Mouse (Mus musculus) CD4-positive, CD25-positive, alpha-beta regulatory T cell, adult 4 months (primary cell): Measurements from ENCODE around the gene Teddm1a. TPM values are rescaled to one million over a fixed set of nuclear protein-coding genes. Genes with fewer than 3 reads are reported as not detected.

Experiments used
- ATAC-seq: one replicate; pipeline ENCODE4 v1.8.0; 2017
- polyA plus RNA-seq, 2 experiments: library from polyadenylated mRNA; unstranded; fragments of 100-300 nt; shearing (Covaris generic); gene quantifications; one replicate each; pipeline ENCODE4 v1.2.1; 2017

Gene Teddm1a
- polyA plus RNA-seq, 2 experiments from 2014 or later = 0.48 TPM; not detected in 1

DNA sequence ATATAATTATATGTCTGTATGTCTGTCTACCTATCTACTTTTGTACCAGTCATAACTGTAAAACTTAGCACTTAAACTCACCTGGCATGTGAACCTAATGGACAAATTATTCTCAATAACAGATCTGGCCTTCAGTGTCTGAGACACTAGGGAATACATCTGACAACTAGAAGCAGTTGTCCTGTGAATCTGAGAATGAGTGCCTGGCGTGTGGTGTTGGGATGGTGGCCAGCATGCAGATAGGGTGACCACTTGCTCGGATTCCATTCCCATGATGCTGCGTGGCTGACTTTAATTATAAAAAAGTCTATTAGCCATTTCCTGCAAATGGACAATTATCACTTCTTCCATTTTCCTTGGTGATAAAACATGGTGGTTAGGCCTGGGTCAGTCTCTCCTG is 14.3 kb downstream of the Teddm1a start:
- ATAC-seq = no peak

DNA sequence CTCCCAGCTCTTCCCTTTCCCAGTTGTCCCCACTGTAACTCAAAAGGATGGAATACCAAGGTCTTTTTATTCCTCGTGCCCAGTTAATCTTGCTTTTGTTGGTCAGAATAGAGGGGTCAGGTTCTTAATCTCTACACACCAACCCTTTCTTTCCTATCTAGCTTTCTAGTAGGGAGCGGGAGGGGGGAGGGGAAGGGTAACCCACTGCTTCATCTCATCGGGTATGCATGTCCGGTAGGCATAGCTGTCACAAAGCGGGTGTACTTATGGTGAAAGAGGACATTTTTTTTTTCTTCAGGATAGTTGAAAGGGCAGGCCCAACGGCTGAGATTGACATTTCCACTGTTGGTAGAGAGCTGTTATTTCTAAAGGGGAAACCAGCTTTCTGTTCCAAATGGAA is 16.7 kb downstream of the Teddm1a start:
- ATAC-seq = no peak

- ATAC-seq = no peak
These were observed 17.2 kb downstream of the Teddm1a start for GRCm38 (mm10) chr1:153908741-153909140.

DNA sequence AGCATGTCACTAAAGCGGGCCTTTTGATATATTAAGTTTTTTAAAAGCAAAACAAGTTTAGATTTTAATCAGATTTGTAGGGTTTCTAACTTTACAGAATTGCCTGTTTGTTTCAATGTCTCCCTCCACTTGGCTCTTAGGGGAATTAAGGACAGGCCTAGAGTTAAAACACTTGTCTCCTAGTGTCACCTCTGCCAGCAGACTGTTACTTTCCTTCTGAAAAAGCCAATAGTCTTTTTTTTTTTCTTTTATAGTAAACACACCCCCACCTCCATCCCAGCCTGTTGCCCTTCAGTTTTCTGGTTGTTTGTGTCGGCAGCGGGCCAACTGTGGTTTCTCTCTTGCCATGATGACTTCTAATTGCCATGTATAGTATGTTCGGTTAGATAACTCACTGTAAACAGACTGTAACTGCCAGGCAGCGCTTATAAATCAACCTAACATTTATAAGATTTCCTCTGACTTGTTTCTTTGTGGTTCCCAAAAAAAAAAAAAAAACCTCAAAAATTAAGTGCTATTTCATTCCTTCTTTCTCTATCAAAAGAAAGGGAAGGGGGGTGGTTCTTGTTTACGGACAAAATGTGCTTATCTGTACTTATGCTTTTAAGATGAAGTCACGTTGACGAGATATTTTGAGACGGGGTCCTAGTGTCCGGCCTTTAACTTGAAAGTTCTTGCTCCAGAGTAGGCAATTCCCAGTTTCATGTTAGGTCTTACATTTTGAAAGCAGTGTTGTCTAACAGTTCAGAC is 17.8 kb downstream of the Teddm1a start:
- no peak for ATAC-seq

- no peak for ATAC-seq
These were observed 18.4 kb downstream of the Teddm1a start for GRCm38 (mm10) chr1:153909963-153910291.

- ATAC-seq = no peak
These were observed 18.9 kb downstream of the Teddm1a start for GRCm38 (mm10) chr1:153910423-153910822.

GRCm38 (mm10) chr1:153911276-153911795 is 19.8 kb downstream of the Teddm1a start:
- no peak for ATAC-seq

- ATAC-seq = no peak
These were observed 22.3 kb downstream of the Teddm1a start for GRCm38 (mm10) chr1:153913869-153914268.

- no peak for ATAC-seq
These were observed 27.1 kb downstream of the Teddm1a start for GRCm38 (mm10) chr1:153918521-153919206.

GRCm38 (mm10) chr1:153921642-153922041 is 30.1 kb downstream of the Teddm1a start:
- no peak for ATAC-seq

GRCm38 (mm10) chr1:153922571-153923021 is 31.1 kb downstream of the Teddm1a start:
- ATAC-seq = no peak

- ATAC-seq = no peak
These were observed 33.1 kb downstream of the Teddm1a start for GRCm38 (mm10) chr1:153924395-153925385.

DNA sequence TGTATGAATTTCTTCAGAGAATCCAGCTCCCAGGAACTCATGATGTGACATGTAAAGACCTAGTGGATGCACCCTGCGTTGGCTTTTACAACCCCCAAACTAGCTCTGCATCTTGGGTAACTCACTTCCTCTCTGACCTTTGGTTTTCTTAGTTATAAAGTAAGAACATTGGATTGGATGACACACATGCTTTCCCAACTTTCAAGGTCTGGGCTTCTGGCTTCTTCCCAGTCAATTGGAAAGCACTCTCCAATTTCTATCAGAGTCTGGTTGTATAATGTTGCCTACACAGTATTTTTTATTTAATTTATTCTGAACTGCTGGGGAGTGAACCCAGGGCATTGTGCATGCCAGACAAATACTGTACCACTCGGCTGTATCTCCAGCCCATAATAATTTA is 38.9 kb downstream of the Teddm1a start:
- no peak for ATAC-seq

DNA sequence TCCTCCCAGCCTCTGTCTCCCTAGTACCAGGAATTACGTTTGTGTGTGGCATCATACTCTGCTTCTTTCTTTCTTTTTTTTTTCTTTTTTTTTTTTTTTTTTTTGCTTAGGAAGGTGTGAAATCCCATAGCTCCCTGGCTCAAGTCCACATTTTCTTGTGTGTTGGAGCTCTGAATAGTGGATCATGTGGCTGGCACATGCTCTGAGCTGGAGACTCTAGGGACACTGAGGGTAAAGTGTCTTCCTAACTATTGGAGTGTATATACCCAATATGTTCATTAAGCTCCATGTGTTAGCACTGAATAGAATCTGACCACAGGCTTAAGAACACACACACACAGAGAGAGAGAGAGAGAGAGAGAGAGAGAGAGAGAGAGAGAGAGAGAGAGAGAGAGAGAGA is 42.2 kb downstream of the Teddm1a start:
- ATAC-seq = no peak

DNA sequence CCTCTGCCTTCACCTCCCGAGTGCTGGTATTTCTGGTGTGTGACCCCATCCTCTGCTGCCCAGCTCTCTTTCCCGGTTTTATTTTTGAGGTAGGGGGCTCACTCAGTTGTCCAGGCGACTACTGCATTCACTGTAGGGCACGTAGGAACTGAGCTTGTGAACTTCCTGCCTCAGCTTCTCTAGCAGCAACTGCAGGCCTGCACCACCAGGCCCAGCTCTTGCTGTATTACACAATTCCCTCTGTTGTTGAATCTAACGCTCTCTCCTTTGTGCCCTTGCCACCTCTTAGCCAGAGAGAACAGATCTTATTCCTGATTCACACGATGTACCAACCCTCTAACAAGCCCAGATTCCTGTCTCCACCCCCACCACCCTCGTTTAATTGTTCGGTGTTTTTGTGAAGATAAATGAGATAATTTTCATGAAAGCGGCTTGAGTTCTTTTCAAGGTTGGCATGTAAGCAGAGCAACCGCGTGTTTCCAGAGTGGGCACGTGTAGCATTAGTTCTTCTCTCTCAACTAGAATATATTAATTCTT is 44.4 kb downstream of the Teddm1a start:
- ATAC-seq = no peak

DNA sequence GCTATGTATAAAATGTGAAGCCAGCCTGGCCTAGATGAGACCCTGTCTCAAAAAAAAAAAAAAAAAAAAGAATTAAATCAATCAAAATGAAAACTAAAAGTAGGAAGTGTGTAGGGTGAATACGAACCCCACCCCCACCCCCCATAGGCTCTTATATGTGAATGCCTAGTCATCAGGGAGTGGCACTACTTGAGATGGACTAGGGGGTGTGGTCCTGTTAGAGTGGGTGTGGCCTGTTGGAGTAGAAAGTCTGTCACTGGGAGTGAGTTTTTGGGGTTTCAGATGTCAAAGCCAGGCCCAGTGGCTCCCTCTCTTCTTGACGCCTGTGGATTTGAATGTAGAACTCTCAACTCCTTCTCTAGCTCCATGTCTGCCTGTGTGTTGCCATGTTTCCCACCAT is 45.5 kb downstream of the Teddm1a start:
- ATAC-seq = no peak

GRCm38 (mm10) chr1:153940986-153941385 is 49.4 kb downstream of the Teddm1a start:
- no peak for ATAC-seq

Other genes with a start within 250 kb of the Teddm1a start
- gene Rgs8, start 238.7 kb upstream of the Teddm1a start, polyA plus RNA-seq = under 1 TPM in 1 of 2 experiments, not detected in 1; 0.22 TPM
- gene Rgs16, start 151.4 kb upstream of the Teddm1a start, polyA plus RNA-seq = 10 to 100 TPM; 10.9 to 46.2 TPM
- gene Rnasel, start 142.3 kb upstream of the Teddm1a start, polyA plus RNA-seq = 10 to 100 TPM; 53.0 to 58.5 TPM
- gene Rgsl1, start 47.6 kb upstream of the Teddm1a start, polyA plus RNA-seq = under 1 TPM in 1 of 2 experiments, not detected in 1; 0.20 TPM
- under 1 TPM in 1 of 2 experiments, not detected in 1; 0.20 TPM for gene Teddm1b, start 17.4 kb upstream of the Teddm1a start, polyA plus RNA-seq
- 10 to 100 TPM; 29.7 to 36.7 TPM for gene Glul, start 8.2 kb downstream of the Teddm1a start, polyA plus RNA-seq
- under 1 TPM; 0.38 to 0.81 TPM for gene Teddm2, start 8.5 kb downstream of the Teddm1a start, polyA plus RNA-seq